Mouse (Mus musculus) ES-Bruce4 (cell line): ENCODE measurements around the gene Trnau1ap. TPM values are rescaled to one million over a fixed set of nuclear protein-coding genes. Genes with fewer than 3 reads are reported as not detected.

ENCODE experiments used
- H3K27ac ChIP-seq: 2 replicates; pipeline ENCODE4 v1.5.1; 2012; ENCODE audit warnings: low read length, inconsistent platforms; ENCODE audit not compliant: insufficient read depth
- H3K27me3 ChIP-seq: 2 replicates; pipeline ENCODE4 v1.6.1; 2012; ENCODE audit warnings: mild to moderate bottlenecking, low read length, inconsistent platforms; ENCODE audit not compliant: control insufficient read depth, poor library complexity, insufficient read depth, severe bottlenecking
- H3K36me3 ChIP-seq: 2 replicates; pipeline ENCODE4 v1.6.1; 2012; ENCODE audit warnings: inconsistent platforms, mild to moderate bottlenecking, low read length, moderate library complexity; ENCODE audit not compliant: control insufficient read depth, poor library complexity, insufficient read depth, severe bottlenecking
- H3K4me1 ChIP-seq: one replicate; pipeline ENCODE4 v1.8.1; 2011; ENCODE audit warnings: low read length; ENCODE audit not compliant: control insufficient read depth, insufficient read depth
- H3K4me3 ChIP-seq: 2 replicates; pipeline ENCODE4 v1.5.1; 2011; ENCODE audit warnings: low read depth, mild to moderate bottlenecking, low read length
- H3K9ac ChIP-seq: 2 replicates; pipeline ENCODE4 v1.6.1; 2012; ENCODE audit warnings: low read depth, mild to moderate bottlenecking, inconsistent platforms; ENCODE audit not compliant: poor library complexity, severe bottlenecking
- H3K9me3 ChIP-seq: replicated peaks from 2 replicates; pipeline ENCODE4 v1.6.1; 2012; ENCODE audit warnings: mild to moderate bottlenecking, low read length, inconsistent platforms; ENCODE audit not compliant: control insufficient read depth, poor library complexity, insufficient read depth, severe bottlenecking
- CTCF ChIP-seq: IDR thresholded peaks from one replicate; pipeline ENCODE4 v1.8.1; 2011; ENCODE audit warnings: low read depth, low read length
- EP300 ChIP-seq: IDR thresholded peaks from 2 replicates; pipeline ENCODE4 v1.6.1; 2011; ENCODE audit warnings: low read depth, low read length; ENCODE audit not compliant: insufficient read depth
- POLR2A ChIP-seq: IDR thresholded peaks from one replicate; pipeline ENCODE4 v1.8.1; 2011; ENCODE audit warnings: low read length; ENCODE audit not compliant: insufficient read depth
- polyA plus RNA-seq: library from polyadenylated mRNA; stranded (reverse); fragments of >200 nt; gene quantifications from 2 replicates; pipeline ENCODE4 v1.2.4, GENCODE M21; 2011; ENCODE audit warnings: low read depth; ENCODE audit not compliant: missing spikeins, insufficient read depth, insufficient read length

The Trnau1ap gene
- polyA plus RNA-seq, 1 experiment: 35.2 TPM

DNA sequence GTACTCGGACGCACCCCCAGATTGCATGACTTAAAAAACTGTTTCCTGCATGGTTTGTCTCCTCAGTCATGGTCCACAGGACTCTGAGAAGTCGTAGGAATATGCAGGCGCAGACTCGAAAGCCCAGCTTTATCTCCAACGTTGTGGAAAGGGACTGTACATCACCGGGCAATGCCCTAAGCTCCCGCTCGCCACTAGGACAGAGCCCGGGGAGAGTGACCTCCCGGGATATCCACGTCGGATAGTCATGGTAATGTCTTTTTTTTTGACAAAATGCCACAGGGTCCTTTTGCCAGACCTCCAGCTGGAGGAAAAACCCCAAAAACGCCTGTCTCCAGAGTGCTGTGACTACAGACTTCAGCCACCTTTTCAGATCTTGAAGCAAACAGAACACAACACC is 23.4 kb upstream of the Trnau1ap start:
- Histone ChIP-seq H3K36me3 (peaks cover 31% of the 10 kb centered on the region), H3K27me3 (no peaks in the 10 kb centered on the region), H3K9me3 (no peaks in the 10 kb centered on the region), H3K4me1 (peaks cover 2% of the 10 kb centered on the region), H3K9ac (peak overlapping the region; percentile 100), H3K4me3 (peak overlapping the region; percentile 76), H3K27ac (peak overlapping the region; percentile 99)
- TF ChIP-seq CTCF: no peak

DNA sequence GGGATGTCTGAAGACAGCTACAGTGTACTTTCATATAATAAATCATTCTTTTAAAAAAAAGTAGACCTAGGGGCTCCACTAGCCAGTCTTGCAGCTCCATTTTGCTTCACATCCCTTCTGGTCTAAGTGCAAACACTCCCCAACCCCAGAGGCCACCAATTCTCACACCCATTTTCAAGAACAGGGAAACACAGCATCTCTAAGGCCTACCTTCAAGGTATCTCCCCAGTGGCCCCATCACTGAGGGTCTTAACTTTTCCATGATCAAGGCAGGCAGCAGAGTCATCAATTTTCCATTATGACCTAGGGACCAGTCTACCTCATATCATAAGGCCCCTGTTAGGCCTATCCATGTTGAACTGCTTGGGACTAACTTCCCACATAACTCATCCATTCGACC is 22.1 kb upstream of the Trnau1ap start:
- peak overlapping the region; percentile 77 for H3K4me3 ChIP-seq
- H3K9ac ChIP-seq: peak overlapping the region; percentile 100
- H3K27ac ChIP-seq: peak overlapping the region; percentile 99

DNA sequence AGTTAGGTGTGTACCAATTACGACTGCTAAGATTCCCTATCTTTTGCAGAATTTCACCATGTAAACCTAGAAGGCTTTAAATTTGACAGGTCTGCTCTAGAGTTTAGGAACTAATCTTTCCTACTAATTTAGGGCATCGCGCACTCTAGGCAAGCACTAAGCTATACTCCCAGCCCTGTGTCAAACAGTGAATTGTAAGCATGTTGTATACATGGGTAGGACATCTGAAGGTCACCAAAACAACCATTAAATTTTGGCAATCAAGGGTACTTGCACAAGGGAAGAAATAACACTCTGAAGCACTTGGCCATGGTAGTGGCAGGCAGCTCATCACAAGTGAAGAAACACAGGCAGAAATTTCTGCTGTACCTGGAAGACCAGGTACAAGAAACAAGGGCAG is 21.5 kb upstream of the Trnau1ap start:
- Histone ChIP-seq H3K27me3 (no peaks in the 10 kb centered on the region), H3K27ac (peak overlapping the region; percentile 99), H3K36me3 (peaks cover 31% of the 10 kb centered on the region), H3K9me3 (no peaks in the 10 kb centered on the region), H3K9ac (peak overlapping the region; percentile 100), H3K4me1 (peaks cover 5% of the 10 kb centered on the region), H3K4me3 (no peak overlapping the region)
- TF ChIP-seq CTCF (no peak), POLR2A (no peak), EP300 (no peak)

More for the DNA sequence above, 22.1 kb upstream of the Trnau1ap start:
- H3K36me3 ChIP-seq: peaks cover 31% of the 10 kb centered on the region
- H3K9me3 ChIP-seq: no peaks in the 10 kb centered on the region
- H3K4me1 ChIP-seq: peaks cover 5% of the 10 kb centered on the region
- no peaks in the 10 kb centered on the region for H3K27me3 ChIP-seq
- TF ChIP-seq EP300 (no peak), CTCF (no peak), POLR2A (no peak)

DNA sequence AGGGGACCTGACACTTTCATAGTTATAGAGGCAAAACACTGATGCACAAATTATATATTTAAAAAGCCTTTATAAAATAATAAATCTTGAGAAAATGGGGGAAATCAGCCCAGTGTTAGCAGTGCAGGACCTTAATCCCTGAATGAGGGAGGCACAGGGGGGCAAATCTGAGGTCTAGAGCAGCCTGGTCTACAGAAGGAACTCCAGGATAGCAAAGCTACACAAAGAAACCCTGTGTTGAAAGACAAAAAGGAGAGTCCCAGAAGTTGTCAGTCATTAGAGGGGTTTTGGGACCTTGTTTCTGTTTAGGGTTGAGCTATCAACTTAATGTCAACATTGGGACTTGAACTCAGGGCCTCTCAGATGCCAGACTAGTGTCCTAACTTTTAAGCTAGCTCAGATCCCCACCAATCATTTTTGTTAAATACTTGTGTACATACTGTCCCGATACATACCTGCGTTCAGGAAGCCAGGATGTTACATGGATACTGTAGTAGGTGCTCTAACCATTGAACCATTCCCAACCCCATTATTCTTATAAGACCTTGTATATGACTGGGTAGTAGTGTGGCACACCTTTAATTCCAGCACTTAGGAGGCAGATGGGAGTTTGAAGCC is 20.9 kb upstream of the Trnau1ap start:
- Histone ChIP-seq H3K9ac (0 out of 2 replicates have a peak overlapping the region, but pooled peaks have one; percentile 100), H3K27ac (peak overlapping the region; percentile 53), H3K36me3 (peaks cover 31% of the 10 kb centered on the region), H3K9me3 (no peaks in the 10 kb centered on the region), H3K4me3 (no peak overlapping the region), H3K27me3 (no peaks in the 10 kb centered on the region), H3K4me1 (peaks cover 5% of the 10 kb centered on the region)
- TF ChIP-seq POLR2A (no peak), CTCF (no peak), EP300 (no peak)

DNA sequence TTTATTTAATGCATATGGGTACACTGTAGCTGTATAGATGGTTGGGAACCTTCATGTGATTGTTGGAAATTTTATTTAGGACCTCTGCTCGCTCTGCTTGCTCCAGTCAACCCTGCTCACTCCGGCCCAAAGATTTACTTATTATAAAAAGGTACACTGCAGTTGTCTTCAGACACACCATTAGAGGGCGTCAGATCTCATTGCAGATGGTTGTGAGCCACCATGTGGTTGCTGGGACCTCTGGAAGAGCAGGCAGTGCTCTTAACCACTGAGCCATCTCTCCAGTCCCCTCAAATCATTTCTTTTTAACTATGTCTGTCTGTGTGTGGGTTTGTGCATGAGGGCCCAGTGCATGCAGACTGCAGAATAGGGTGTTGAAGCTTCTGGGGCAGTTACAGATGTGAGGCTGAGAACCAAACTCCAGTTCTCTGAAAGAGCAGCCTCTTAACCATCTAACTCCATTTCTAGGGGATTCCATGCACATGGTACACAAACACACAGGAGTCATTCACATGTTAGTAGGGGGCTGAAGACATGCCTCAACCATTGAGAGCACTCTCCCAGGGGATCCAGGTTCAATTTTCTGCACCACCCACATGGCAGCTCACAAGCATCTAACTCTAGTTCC is 20.3 kb upstream of the Trnau1ap start:
- H3K9me3 ChIP-seq: no peaks in the 10 kb centered on the region
- peak; percentile 42 for TF ChIP-seq CTCF
- no peak for TF ChIP-seq EP300
- peaks cover 5% of the 10 kb centered on the region for H3K4me1 ChIP-seq
- H3K36me3 ChIP-seq: peaks cover 31% of the 10 kb centered on the region
- H3K27me3 ChIP-seq: no peaks in the 10 kb centered on the region
- no peak overlapping the region for H3K4me3 ChIP-seq
- H3K9ac ChIP-seq: 0 out of 2 replicates have a peak overlapping the region, but pooled peaks have one; percentile 100
- peak overlapping the region; percentile 53 for H3K27ac ChIP-seq

DNA sequence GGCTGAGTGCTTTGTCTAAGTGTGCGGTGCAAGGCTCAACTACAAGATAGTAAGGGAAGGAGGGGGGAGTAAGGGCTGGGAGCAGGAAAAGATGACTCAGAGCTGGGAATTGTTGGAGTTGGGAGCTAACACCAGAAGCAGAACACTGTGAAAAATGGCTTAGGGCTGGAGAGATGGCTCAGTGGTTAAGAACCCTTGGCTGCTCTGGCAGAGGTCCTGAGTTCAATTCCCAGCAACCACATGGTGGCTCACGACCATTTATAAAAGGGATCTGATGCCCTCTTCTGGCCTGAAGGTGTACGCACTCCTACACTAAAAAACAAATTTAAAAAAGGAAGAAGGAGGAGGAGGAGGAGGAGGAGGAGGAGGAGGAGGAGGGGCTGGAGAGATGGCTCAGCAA is 17.3 kb upstream of the Trnau1ap start:
- H3K4me1 ChIP-seq: peaks cover 11% of the 10 kb centered on the region
- no peak overlapping the region for H3K4me3 ChIP-seq
- H3K9me3 ChIP-seq: no peaks in the 10 kb centered on the region
- H3K9ac ChIP-seq: no peak overlapping the region
- no peaks in the 10 kb centered on the region for H3K27me3 ChIP-seq
- peaks cover 17% of the 10 kb centered on the region for H3K36me3 ChIP-seq
- no peak overlapping the region for H3K27ac ChIP-seq
- TF ChIP-seq EP300: no peak
- TF ChIP-seq CTCF: peak; percentile 45
